Mouse (Mus musculus) thymus, adult 2 months (tissue): ENCODE data around the gene Scfd2. TPM values are rescaled to one million over a fixed set of nuclear protein-coding genes. Genes with fewer than 3 reads are reported as not detected.

Source experiments
- DNase-seq: peaks from one replicate; pipeline ENCODE4 v3.0.0; 2021
- H3K27ac ChIP-seq: fragments of 200-500 bp; 2 replicates; pipeline ENCODE4 v1.5.1; 2012; ENCODE audit warnings: low read length, control low read depth; ENCODE audit not compliant: control insufficient read depth, insufficient read depth
- H3K27me3 ChIP-seq: fragments of 200-500 bp; 2 replicates; pipeline ENCODE4 v1.6.1; 2012; ENCODE audit warnings: mild to moderate bottlenecking, low read length, moderate library complexity, mixed read lengths; ENCODE audit not compliant: control insufficient read depth, insufficient read depth
- H3K36me3 ChIP-seq: fragments of 200-500 bp; 2 replicates; pipeline ENCODE4 v1.6.1; 2012; ENCODE audit warnings: mild to moderate bottlenecking, low read length, moderate library complexity; ENCODE audit not compliant: control insufficient read depth, insufficient read depth
- H3K4me1 ChIP-seq: fragments of 200-500 bp; replicated peaks from 2 replicates; pipeline ENCODE4 v1.6.1; 2012; ENCODE audit warnings: low read length; ENCODE audit not compliant: control insufficient read depth, insufficient read depth
- H3K4me3 ChIP-seq: fragments of 200-500 bp; 2 replicates; pipeline ENCODE4 v1.5.1; 2012; ENCODE audit warnings: mild to moderate bottlenecking, low read length, control low read depth, moderate library complexity; ENCODE audit not compliant: control insufficient read depth, insufficient read depth
- CTCF ChIP-seq: fragments of 200-500 bp; IDR thresholded peaks from 2 replicates; pipeline ENCODE4 v1.5.1; 2012; ENCODE audit warnings: mild to moderate bottlenecking, control low read depth, low read length, moderate library complexity, borderline replicate concordance; ENCODE audit not compliant: control insufficient read depth, poor library complexity, insufficient read depth; ENCODE audit errors: extremely low read depth
- POLR2A ChIP-seq: fragments of 200-500 bp; IDR thresholded peaks from 2 replicates; pipeline ENCODE4 v1.6.1; 2012; ENCODE audit warnings: mild to moderate bottlenecking, low read length, control low read depth, moderate library complexity; ENCODE audit not compliant: control insufficient read depth, poor library complexity, insufficient read depth; ENCODE audit errors: extremely low read depth
- WGBS: fragments of 180-500 bp; shearing (Covaris S2); methylation state at CpG from one replicate; pipeline ENCODE4 v1.1.7; 2018; 5-methylcytosine and 5-hydroxymethylcytosine counted together
- polyA plus RNA-seq: library from polyadenylated mRNA; depleted of rRNA; stranded (reverse); fragments of >200 nt; gene quantifications from 2 replicates; pipeline ENCODE4 v1.2.3, GENCODE M21; 2012

The Scfd2 gene
- polyA plus RNA-seq, 1 experiment = 14.5 TPM

DNA sequence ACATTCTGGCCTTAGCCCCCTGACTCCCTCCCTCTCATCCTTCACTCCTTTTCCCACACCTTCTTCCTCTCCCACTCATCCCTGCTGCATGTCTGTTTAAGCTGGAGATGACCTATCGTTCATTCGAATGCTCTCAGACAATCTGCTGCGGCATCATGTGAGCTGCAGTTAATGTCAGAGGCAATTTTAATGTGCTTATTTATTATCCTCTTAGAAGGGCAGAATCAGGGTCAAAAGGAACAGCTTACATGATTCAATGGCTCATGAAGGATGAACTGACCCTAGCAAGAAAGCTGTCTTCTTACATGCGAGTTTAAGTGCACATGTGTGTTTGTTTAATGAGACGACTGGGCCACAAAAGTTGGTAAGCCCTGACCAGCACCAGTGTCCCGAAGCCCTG, 241.6 kb downstream of the Scfd2 start:
- Histone ChIP-seq H3K4me3 (no peak overlapping the region), H3K27me3 (no peaks in the 10 kb centered on the region), H3K4me1 (no peaks in the 10 kb centered on the region; the same call in none of the 2 replicates), H3K27ac (no peak overlapping the region), H3K36me3 (no peaks in the 10 kb centered on the region)
- 98% methylated on average over 6 of the region's 6 CpGs for WGBS
- TF ChIP-seq CTCF (no peak), POLR2A (no peak)
- no peak for DNase-seq

DNA sequence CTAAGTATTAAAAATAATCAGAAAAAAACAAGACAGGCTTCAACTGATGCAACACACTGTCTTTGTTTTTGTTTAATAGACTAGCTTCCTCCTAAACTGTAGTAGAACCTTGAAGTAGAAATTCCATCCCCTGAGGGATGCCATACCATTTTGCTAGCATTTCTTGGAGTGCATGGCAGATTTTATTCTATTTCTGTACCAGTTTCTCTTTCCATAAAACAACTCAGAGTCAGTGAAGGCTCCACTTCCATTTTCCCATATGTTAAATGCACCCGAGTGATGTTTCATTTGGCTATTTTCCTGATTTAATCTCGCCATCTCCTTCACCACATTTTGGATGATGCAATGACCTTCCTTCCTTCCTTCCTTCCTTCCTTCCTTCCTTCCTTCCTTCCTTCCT, 243.4 kb downstream of the Scfd2 start:
- no peak overlapping the region for H3K27ac ChIP-seq
- no peak for DNase-seq
- no peak overlapping the region for H3K4me3 ChIP-seq
- 96% methylated on average over 2 of the region's 2 CpGs for WGBS
- TF ChIP-seq CTCF = no peak
- TF ChIP-seq POLR2A = no peak
- no peaks in the 10 kb centered on the region for H3K27me3 ChIP-seq
- no peaks in the 10 kb centered on the region; the same call in none of the 2 replicates for H3K4me1 ChIP-seq
- H3K36me3 ChIP-seq = no peaks in the 10 kb centered on the region

DNA sequence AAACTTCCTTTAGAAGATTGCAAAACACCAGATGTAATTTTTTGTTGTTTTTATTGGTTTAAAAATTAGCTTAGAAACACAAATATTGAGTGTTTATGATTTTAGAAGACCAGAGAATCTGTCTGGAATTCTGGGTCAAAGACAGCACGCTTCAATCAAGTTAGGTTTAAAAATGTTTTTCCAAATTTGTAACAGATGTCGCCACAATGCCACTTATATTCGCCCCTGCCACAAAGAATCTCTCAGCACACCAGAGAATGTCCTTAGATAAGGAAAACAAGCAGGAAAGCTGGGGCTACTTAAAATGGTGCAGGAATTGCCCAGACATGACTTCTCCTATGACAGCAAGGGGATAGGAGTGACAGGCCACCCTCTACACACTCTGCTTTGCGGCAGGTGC, 245.3 kb downstream of the Scfd2 start:
- H3K36me3 ChIP-seq = no peaks in the 10 kb centered on the region
- no peak for TF ChIP-seq POLR2A
- no peak for TF ChIP-seq CTCF
- H3K4me1 ChIP-seq = no peaks in the 10 kb centered on the region; the same call in none of the 2 replicates
- no peak overlapping the region for H3K4me3 ChIP-seq
- DNase-seq = no peak
- H3K27ac ChIP-seq = no peak overlapping the region
- no peaks in the 10 kb centered on the region for H3K27me3 ChIP-seq
- WGBS = 97% methylated on average over 4 of the region's 4 CpGs

DNA sequence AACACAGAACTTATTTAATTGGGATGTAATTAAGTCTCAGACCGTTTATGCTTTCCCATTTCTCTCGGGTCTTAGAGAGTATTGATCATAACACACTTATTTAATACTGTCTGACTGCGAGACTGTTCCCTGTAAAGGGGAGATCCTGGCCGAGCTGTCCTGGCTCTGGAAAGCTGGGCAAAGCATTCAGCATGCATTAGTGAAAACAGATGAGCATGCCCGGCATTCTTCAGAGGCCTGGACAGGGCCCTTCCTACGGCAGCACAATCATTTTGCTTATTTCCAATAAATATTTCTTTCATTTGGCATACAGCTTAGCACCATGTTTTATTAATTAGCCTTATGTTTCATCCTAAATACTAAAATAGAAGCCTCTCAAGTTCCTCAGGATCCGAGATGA, 245.8 kb downstream of the Scfd2 start:
- Histone ChIP-seq H3K4me3 (no peak overlapping the region), H3K27me3 (no peaks in the 10 kb centered on the region), H3K4me1 (no peaks in the 10 kb centered on the region; the same call in none of the 2 replicates), H3K27ac (no peak overlapping the region), H3K36me3 (no peaks in the 10 kb centered on the region)
- no peak for TF ChIP-seq CTCF
- TF ChIP-seq POLR2A = no peak
- DNase-seq = no peak
- 86% methylated on average over 7 of the region's 7 CpGs for WGBS

DNA sequence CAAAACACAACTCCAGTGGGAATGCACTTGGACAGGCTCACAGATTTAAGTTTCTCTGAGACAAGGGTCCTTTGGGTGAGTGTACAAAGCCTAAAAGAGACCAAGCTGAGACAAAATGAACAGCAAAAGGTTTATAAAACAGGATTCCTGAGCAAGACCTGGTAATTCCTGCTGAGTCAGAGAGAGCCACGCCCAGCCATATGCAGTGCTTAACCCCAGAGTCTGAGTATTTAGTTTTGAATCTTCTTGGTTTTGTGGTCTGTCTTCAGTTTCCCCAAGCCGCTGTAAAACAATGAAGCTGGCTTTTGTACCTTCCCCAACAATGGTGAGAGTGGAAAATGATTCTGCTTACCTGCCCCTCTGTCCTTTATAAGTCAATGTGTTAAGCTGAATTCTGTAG, 246.3 kb downstream of the Scfd2 start:
- H3K4me1 ChIP-seq = no peaks in the 10 kb centered on the region; the same call in none of the 2 replicates

DNA sequence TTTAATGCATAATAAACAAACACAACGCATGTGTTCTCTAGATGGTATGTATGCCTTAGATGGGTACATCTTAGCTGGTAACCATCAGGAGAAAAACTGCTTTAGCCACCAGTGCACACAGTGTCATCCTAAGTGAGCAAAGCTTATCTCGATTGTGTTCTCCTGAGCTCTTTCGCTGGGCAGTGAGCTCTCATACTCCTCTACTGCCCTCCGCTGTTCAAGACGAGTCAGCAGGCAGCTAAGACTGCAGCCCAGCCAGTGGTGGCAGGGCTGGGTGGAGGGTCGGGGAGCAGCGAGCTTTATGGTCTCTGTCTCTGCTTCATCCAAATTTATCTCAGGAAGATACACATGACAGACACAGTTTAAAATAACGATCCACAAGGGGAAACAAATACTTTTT, 248.0 kb downstream of the Scfd2 start:
- Histone ChIP-seq H3K27me3 (no peaks in the 10 kb centered on the region), H3K36me3 (no peaks in the 10 kb centered on the region), H3K4me1 (no peaks in the 10 kb centered on the region; the same call in none of the 2 replicates), H3K27ac (no peak overlapping the region), H3K4me3 (no peak overlapping the region)
- WGBS = 70% methylated on average over 8 of the region's 8 CpGs
- DNase-seq = peak; percentile 46
- no peak for TF ChIP-seq POLR2A
- TF ChIP-seq CTCF = peak; percentile 75; the same call in 1 of the 2 replicates

More for the DNA sequence above, 246.3 kb downstream of the Scfd2 start:
- TF ChIP-seq CTCF = no peak
- no peak for TF ChIP-seq POLR2A
- 12% methylated on average over 2 of the region's 2 CpGs for WGBS
- no peak overlapping the region for H3K27ac ChIP-seq
- DNase-seq = no peak
- no peaks in the 10 kb centered on the region for H3K36me3 ChIP-seq
- H3K4me3 ChIP-seq = no peak overlapping the region
- no peaks in the 10 kb centered on the region for H3K27me3 ChIP-seq

DNA sequence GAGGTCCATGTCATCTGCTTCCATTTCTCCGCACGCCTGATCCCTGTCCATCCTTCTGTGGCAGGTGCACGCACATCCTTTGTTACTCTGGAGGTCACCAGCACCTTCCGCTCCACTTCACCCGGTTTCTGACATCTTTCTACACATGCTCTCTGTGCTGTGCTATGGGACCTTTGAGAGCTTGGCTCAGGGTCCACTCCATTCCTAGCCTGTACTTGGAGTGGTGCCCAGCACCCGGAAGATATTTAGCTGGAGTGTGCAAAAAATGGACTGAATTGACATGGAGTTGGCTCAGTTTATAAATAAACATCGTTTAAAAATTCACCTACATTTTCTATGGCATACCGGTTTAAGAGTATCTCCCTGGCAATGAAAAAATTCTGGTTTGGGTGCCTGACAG, 250.1 kb downstream of the Scfd2 start:
- Histone ChIP-seq H3K4me1 (peaks cover 9% of the 10 kb centered on the region), H3K36me3 (no peaks in the 10 kb centered on the region), H3K27me3 (no peaks in the 10 kb centered on the region), H3K4me3 (no peak overlapping the region), H3K27ac (no peak overlapping the region)
- WGBS = 94% methylated on average over 8 of the region's 8 CpGs
- no peak for DNase-seq
- TF ChIP-seq CTCF (no peak), POLR2A (no peak)
